Mouse (Mus musculus) right cerebral cortex, postnatal 14 days (tissue): ENCODE measurements around the gene Cyp1a1.
"Not testable (repeated sequence)": the region's sequence is repeated elsewhere in the genome, so short reads cannot be mapped to it uniquely, and the experiment has no call there.

Source experiments
- DNase-seq: peaks from one replicate; pipeline ENCODE4 v3.0.0; 2022

Cyp1a1 gene

GRCm38 (mm10) chr9:57706496-57706895 lies 18.8 kb downstream of the Cyp1a1 start:
- DNase-seq: no peak

- peak; percentile 90 for DNase-seq
Observed at GRCm38 (mm10) chr9:57708068-57708719, 20.5 kb downstream of the Cyp1a1 start, which contains the start of gene Edc3. TSS of gene Edc3 (plus strand) at chr9:57708540.

- peak; percentile 65 for DNase-seq
Observed at GRCm38 (mm10) chr9:57708720-57709274, 21.1 kb downstream of the Cyp1a1 start.

GRCm38 (mm10) chr9:57710214-57710613 lies 22.5 kb downstream of the Cyp1a1 start:
- not testable (repeated sequence) for DNase-seq

GRCm38 (mm10) chr9:57712194-57712593 lies 24.5 kb downstream of the Cyp1a1 start:
- DNase-seq: peak; percentile 10

- no peak for DNase-seq
Observed at GRCm38 (mm10) chr9:57718408-57718807, 30.7 kb downstream of the Cyp1a1 start.

- no peak for DNase-seq
Observed at GRCm38 (mm10) chr9:57720736-57721135, 33.0 kb downstream of the Cyp1a1 start.

GRCm38 (mm10) chr9:57722371-57722770 lies 34.6 kb downstream of the Cyp1a1 start:
- DNase-seq: no peak

GRCm38 (mm10) chr9:57723315-57723715 lies 35.6 kb downstream of the Cyp1a1 start:
- no peak for DNase-seq

- DNase-seq: no peak
Observed at GRCm38 (mm10) chr9:57723796-57724195, 36.1 kb downstream of the Cyp1a1 start.

- DNase-seq: no peak
Observed at GRCm38 (mm10) chr9:57724701-57725100, 37.0 kb downstream of the Cyp1a1 start.

- DNase-seq: no peak
Observed at GRCm38 (mm10) chr9:57728312-57728711, 40.6 kb downstream of the Cyp1a1 start.

- DNase-seq: no peak
Observed at GRCm38 (mm10) chr9:57733606-57734005, 45.9 kb downstream of the Cyp1a1 start.

- no peak for DNase-seq
Observed at GRCm38 (mm10) chr9:57739863-57740262, 52.1 kb downstream of the Cyp1a1 start.

- no peak for DNase-seq
Observed at GRCm38 (mm10) chr9:57744462-57745091, 56.8 kb downstream of the Cyp1a1 start.

- DNase-seq: no peak
Observed at GRCm38 (mm10) chr9:57747067-57747466, 59.3 kb downstream of the Cyp1a1 start.

- no peak for DNase-seq
Observed at GRCm38 (mm10) chr9:57748137-57748536, 60.4 kb downstream of the Cyp1a1 start.

- DNase-seq: no peak
Observed at GRCm38 (mm10) chr9:57748831-57749230, 61.1 kb downstream of the Cyp1a1 start.

- DNase-seq: no peak
Observed at GRCm38 (mm10) chr9:57750901-57751300, 63.2 kb downstream of the Cyp1a1 start.
